In genomic region chr9:58557457-58558455, GRCm38 (mm10) we compare ENCODE assay signal across 22 mouse cellular contexts. TPM values are rescaled to one million over a fixed set of nuclear protein-coding genes. Genes with fewer than 3 reads are reported as not detected.
DNase-seq lines count a peak whose midpoint lies in the region; ATAC-seq and TF ChIP-seq lines count a peak whose summit lies in the region.
"Had no signal": no experiment of that assay in that cellular context is flagged by ENCODE, and none has a peak within 500 bp of the region (broad histone marks: within the 10 kb centered on the region; RNA-seq: fewer than 3 reads in every experiment).

No protein-coding gene starts in this region.

- H3K4me1 ChIP-seq in lung, adult 2 months (ENCODE audit: control insufficient read depth, insufficient read depth, low read length): peaks cover 17% of the 10 kb centered on the region

- 36% methylated on average over 3 of the region's 3 CpGs for WGBS in lung, adult 2 months

- DNase-seq in frontal cortex, adult 2 months (ENCODE audit: extremely low spot score in 1 of 2, low spot score in 1 of 2): no peak
- peak; percentile 41 to 68 for DNase-seq in lung, adult 18-20 months
- DNase-seq in lung, adult 2 months: no peak
- peak; percentile 35 for DNase-seq in R1 (ENCODE audit: low read depth, low spot score)
- DNase-seq in lung, postnatal 36 days: peak; percentile 67
- no peak for DNase-seq in right cerebral cortex, postnatal 36 days (ENCODE audit: low spot score in 2 of 2)
- no peak for DNase-seq in kidney, adult 11 months
- DNase-seq: adrenal gland, postnatal 10 days; cerebellum, postnatal 25 days; gastrocnemius, postnatal 14 days; kidney, adult 8-10 months; kidney, postnatal 25 days; left cerebral cortex, postnatal 4 days; liver; spleen, adult 18-20 months; thymus, adult 2 months had no signal

- TF ChIP-seq POLR2A in lung, adult 2 months (IDR thresholded peaks at IDR 0.05; ENCODE audit: borderline replicate concordance, extremely low read depth, low read depth, low read length): no peak

- ATAC-seq in frontal cortex, adult (ENCODE audit: low TSS enrichment): peak; percentile 5; the same call in 1 of the 2 replicates

- no peak overlapping the region for H3K4me3 ChIP-seq in lung, adult 2 months (replicated peaks; ENCODE audit: extremely low read depth, low read depth, low read length)
- H3K4me3 ChIP-seq: embryonic facial prominence, embryonic 15.5 days; forebrain, embryonic 10.5 days; heart, embryonic 15.5 days; midbrain, embryonic 12.5 days; neural tube, embryonic 13.5 days had no signal

- no peak for TF ChIP-seq CTCF in lung, adult 2 months (IDR thresholded peaks at IDR 0.05; ENCODE audit: insufficient read depth, low read length)

RNA-seq across cellular contexts. Expression of gene Cd276, which starts 2.5 kb away (rescaled TPM):
- polyA plus RNA-seq in frontal cortex, adult 2 months (2012; rRNA removed): 15.8 and 16.2 TPM in 2 replicates
- 6.8 and 8.8 TPM in 2 replicates for polyA plus RNA-seq in lung, adult 2 months (2012; rRNA removed)

RNA-seq across cellular contexts. Expression of gene Nptn, which starts 24.3 kb away (rescaled TPM):
- polyA plus RNA-seq in frontal cortex, adult 2 months (2012; rRNA removed): 986 and 1,010 TPM in 2 replicates
- polyA plus RNA-seq in lung, adult 2 months (2012; rRNA removed): 465 and 530 TPM in 2 replicates

Comparison
In these comparisons a context has a peak if more than half of its experiments do, and no peak if none do; other contexts are left out.
1. DNase-seq: peak in lung, adult 18-20 months (2 of 2), R1 (single experiment) and lung, postnatal 36 days (single experiment); none in frontal cortex, adult 2 months (0 of 2), lung, adult 2 months (single experiment), right cerebral cortex, postnatal 36 days (0 of 2) and kidney, adult 11 months (single experiment).